Mouse (Mus musculus) liver, embryonic 14.5 days (tissue): ENCODE results near the gene Mroh2b. TPM values are rescaled to one million over a fixed set of nuclear protein-coding genes. Genes with fewer than 3 reads are reported as not detected.

Experiments used
- ATAC-seq: fragments of 200-750 bp; cut with Nextera tagmentation; 2 replicates; pipeline ENCODE4 v1.8.0; 2017; ENCODE audit warnings: moderate number of reproducible peaks, mild to moderate bottlenecking, moderate library complexity; ENCODE audit not compliant: insufficient read depth
- DNase-seq, 3 experiments: peaks; one replicate each; pipeline ENCODE4 v3.0.0-alpha.2; 2012 to 2013; ENCODE audit warnings: low read depth in 3 of 3, low spot score in 3 of 3
- H3K27ac ChIP-seq: fragments of 300-500 bp; sonication (generic); 2 replicates; pipeline ENCODE4 v1.5.1; 2014; ENCODE audit warnings: moderate library complexity, mild to moderate bottlenecking, control low read depth, inconsistent platforms
- H3K27me3 ChIP-seq: fragments of 300-500 bp; sonication (generic); 2 replicates; pipeline ENCODE4 v1.6.1; 2014; ENCODE audit warnings: mild to moderate bottlenecking, low read length, moderate library complexity; ENCODE audit not compliant: control insufficient read depth, insufficient read depth
- H3K36me3 ChIP-seq: fragments of 300-500 bp; sonication (generic); replicated peaks from 2 replicates; pipeline ENCODE4 v1.6.1; 2014; ENCODE audit warnings: low read depth; ENCODE audit not compliant: control insufficient read depth, insufficient read depth
- H3K4me1 ChIP-seq, 2 experiments: fragments of 200-500 bp in 1 of 2; fragments of 300-500 bp in 1 of 2; sonication (generic) in 1 of 2; replicated peaks; 2 replicates each; pipeline ENCODE4 v1.6.1; 2012 to 2014; ENCODE audit warnings: antibody characterized with exemption in 1 of 2, inconsistent platforms in 1 of 2, low read length in 1 of 2; ENCODE audit not compliant: control insufficient read depth in 2 of 2, insufficient read depth in 2 of 2
- H3K4me2 ChIP-seq: fragments of 300-500 bp; sonication (generic); 2 replicates; pipeline ENCODE4 v1.6.1; 2014; ENCODE audit warnings: low read depth, mild to moderate bottlenecking, control low read depth, moderate library complexity
- H3K4me3 ChIP-seq, 2 experiments: fragments of 200-500 bp in 1 of 2; fragments of 300-500 bp in 1 of 2; sonication (generic) in 1 of 2; 2 replicates each; pipeline ENCODE4 v1.5.1; 2012 to 2014; ENCODE audit warnings: low read depth in 2 of 2, low read length in 2 of 2, mild to moderate bottlenecking in 2 of 2, control low read depth in 1 of 2, inconsistent platforms in 1 of 2, moderate library complexity in 1 of 2; ENCODE audit not compliant: insufficient read depth in 1 of 2
- H3K9ac ChIP-seq: fragments of 300-500 bp; sonication (generic); replicated peaks from 2 replicates; pipeline ENCODE4 v1.6.1; 2014; ENCODE audit warnings: mild to moderate bottlenecking, control low read depth, moderate library complexity
- H3K9me3 ChIP-seq: fragments of 300-500 bp; sonication (generic); 2 replicates; pipeline ENCODE4 v1.6.1; 2016; ENCODE audit warnings: low read length, mixed read lengths; ENCODE audit not compliant: control insufficient read depth
- CTCF ChIP-seq: IDR thresholded peaks from 2 replicates; pipeline ENCODE4 v1.5.1; 2016; ENCODE audit warnings: antibody characterized with exemption, low read depth, control low read depth
- EP300 ChIP-seq: IDR thresholded peaks from 2 replicates; pipeline ENCODE4 v1.6.1; 2016; ENCODE audit warnings: antibody characterized with exemption, low read depth
- WGBS: fragments of 180-500 bp; shearing (Covaris S2); extraction: QIAGEN DNeasy Blood & Tissue Kit; methylation state at CpG from one replicate; pipeline ENCODE4 v1.1.7; 2014; ENCODE audit not compliant: insufficient replicate concordance; 5-methylcytosine and 5-hydroxymethylcytosine counted together
- polyA plus RNA-seq, 2 experiments: library from polyadenylated mRNA; depleted of rRNA in 1 of 2; stranded (reverse) in 1 of 2; unstranded in 1 of 2; fragments of >200 nt; fragmentation: Nextera tagmentation in 1 of 2; extraction: Ambion mirVana in 1 of 2; gene quantifications; 2 replicates each; pipeline versions ENCODE4 v1.2.1 to v1.2.3; 2012 to 2014

Mroh2b gene
- polyA plus RNA-seq, 2 experiments: not detected

DNA sequence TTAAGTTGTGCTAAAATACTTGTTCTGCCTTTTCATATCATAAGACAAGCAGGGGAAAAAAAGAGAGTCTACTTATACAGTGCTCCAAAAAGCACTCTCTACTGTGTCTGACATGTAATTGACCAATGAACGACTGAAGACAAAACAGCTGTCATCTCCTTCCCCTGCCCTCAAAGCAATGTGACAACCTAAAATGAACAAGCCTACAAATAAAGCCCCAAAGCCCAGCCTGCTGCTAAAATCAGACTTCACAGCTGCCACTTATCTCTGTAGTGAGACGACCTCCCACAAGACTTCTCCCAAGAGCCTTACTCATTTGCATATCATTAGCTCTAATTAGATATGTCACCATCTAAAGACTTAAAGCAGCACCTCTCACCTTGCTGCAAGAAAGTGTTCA lies 104.4 kb downstream of the Mroh2b start:
- TF ChIP-seq CTCF: no peak
- no peak for TF ChIP-seq EP300
- no peak for ATAC-seq

DNA sequence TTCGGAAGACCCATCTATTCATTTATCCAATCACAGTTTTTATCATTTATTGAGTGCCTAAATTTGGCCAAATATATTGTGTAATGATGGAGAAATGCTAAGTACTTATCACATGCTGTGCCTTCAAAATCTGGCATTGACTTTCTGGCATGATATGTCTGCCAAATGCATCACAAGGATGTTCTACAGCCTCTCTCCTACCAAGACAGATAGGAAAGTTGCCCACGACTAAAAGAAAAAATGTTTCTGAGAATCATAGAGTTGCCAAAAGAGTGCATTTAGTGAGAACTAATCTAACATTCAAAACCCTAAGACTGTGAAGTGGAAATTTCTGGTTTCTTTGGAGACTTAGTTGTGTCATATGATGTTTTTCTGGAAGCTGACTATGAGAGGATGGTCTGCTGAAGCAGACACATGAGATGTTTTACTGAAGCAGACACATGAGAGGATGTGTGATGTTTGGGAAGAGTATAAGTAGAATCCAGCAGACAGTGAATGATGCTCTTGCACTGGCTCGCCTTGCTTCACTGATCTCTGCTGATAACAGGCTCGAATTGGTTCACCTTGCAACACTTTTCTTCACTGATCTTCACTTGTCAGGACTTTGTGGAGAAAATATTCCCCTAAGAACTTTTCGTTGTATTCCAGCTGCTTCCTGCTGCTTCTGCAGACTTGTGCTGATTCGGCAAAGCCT lies 105.1 kb downstream of the Mroh2b start:
- Histone ChIP-seq H3K9me3 (no peaks in the 10 kb centered on the region), H3K4me1 (no peaks in the 10 kb centered on the region), H3K4me2 (no peak overlapping the region), H3K9ac (no peak overlapping the region), H3K36me3 (no peaks in the 10 kb centered on the region), H3K27ac (no peak overlapping the region), H3K27me3 (no peaks in the 10 kb centered on the region), H3K4me3 (no peak overlapping the region)
- no peak for TF ChIP-seq EP300
- ATAC-seq: no peak
- no peak for DNase-seq
- 47% methylated on average over 6 of the region's 6 CpGs for WGBS

More for the DNA sequence above, 104.4 kb downstream of the Mroh2b start:
- Histone ChIP-seq H3K9ac (no peak overlapping the region), H3K36me3 (no peaks in the 10 kb centered on the region), H3K9me3 (no peaks in the 10 kb centered on the region), H3K4me2 (no peak overlapping the region), H3K27me3 (no peaks in the 10 kb centered on the region), H3K27ac (no peak overlapping the region), H3K4me1 (no peaks in the 10 kb centered on the region), H3K4me3 (no peak overlapping the region)
- no peak for DNase-seq
- WGBS: 20% methylated on average over 2 of the region's 2 CpGs

DNA sequence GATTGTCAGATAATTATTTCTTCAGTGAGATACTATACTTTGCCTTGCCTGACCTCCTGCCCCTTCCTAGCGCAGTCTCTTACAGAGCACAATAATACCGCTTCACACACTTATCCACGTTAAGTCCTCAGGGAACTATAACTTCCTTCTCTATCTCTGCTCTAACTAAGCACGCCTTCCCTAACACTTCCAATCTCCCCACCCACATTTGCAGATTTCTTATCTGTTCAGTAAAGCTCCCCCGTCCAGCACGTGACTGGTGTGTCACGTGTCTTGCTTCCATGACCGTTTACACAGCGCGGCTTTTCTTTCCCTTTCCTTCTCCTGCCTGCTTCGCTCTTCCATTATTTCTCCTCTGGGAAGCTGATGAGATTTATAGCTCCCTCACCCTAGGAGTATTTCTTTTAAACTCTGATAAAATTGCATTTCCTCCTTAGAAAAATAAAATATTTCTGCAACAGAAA lies 111.1 kb downstream of the Mroh2b start:
- DNase-seq (no peak), ATAC-seq (no peak)
- no peak for TF ChIP-seq EP300
- TF ChIP-seq CTCF: no peak
- Histone ChIP-seq H3K9me3 (no peaks in the 10 kb centered on the region), H3K4me2 (no peak overlapping the region), H3K36me3 (no peaks in the 10 kb centered on the region), H3K27me3 (no peaks in the 10 kb centered on the region), H3K4me1 (no peaks in the 10 kb centered on the region), H3K9ac (no peak overlapping the region), H3K4me3 (no peak overlapping the region), H3K27ac (no peak overlapping the region)
- 59% methylated on average over 11 of the region's 11 CpGs for WGBS

Other genes with a start within 250 kb of the Mroh2b start
- gene C6, start 171.6 kb upstream of the Mroh2b start, polyA plus RNA-seq (2012; rRNA removed): 0.25 and 0.60 TPM in 2 replicates
- 0.72 and 1.3 TPM in 2 replicates for gene C6, start 171.6 kb upstream of the Mroh2b start, polyA plus RNA-seq (2014; fragmentation: Nextera tagmentation; extraction: Ambion mirVana)
- gene C7, start 165.0 kb downstream of the Mroh2b start, polyA plus RNA-seq (2012; rRNA removed): 0.01 TPM in 1 of 2 replicates, not detected in the other
- 0.06 TPM in 1 of 2 replicates, not detected in the other for gene C7, start 165.0 kb downstream of the Mroh2b start, polyA plus RNA-seq (2014; fragmentation: Nextera tagmentation; extraction: Ambion mirVana)
- gene Card6, start 209.8 kb downstream of the Mroh2b start, polyA plus RNA-seq (2012; rRNA removed): 0.57 and 0.63 TPM in 2 replicates
- gene Card6, start 209.8 kb downstream of the Mroh2b start, polyA plus RNA-seq (2014; fragmentation: Nextera tagmentation; extraction: Ambion mirVana): 0.74 and 1.00 TPM in 2 replicates
- gene Rpl37, start 217.9 kb downstream of the Mroh2b start, polyA plus RNA-seq (2012; rRNA removed): 259 and 884 TPM in 2 replicates
- 547 and 570 TPM in 2 replicates for gene Rpl37, start 217.9 kb downstream of the Mroh2b start, polyA plus RNA-seq (2014; fragmentation: Nextera tagmentation; extraction: Ambion mirVana)
- gene Prkaa1, start 245.1 kb downstream of the Mroh2b start, polyA plus RNA-seq (2012; rRNA removed): 6.6 and 8.6 TPM in 2 replicates
- gene Prkaa1, start 245.1 kb downstream of the Mroh2b start, polyA plus RNA-seq (2014; fragmentation: Nextera tagmentation; extraction: Ambion mirVana): 15.7 and 16.6 TPM in 2 replicates